Mouse (Mus musculus) ovary, postnatal 14 days (tissue): ENCODE measurements around the gene Lgr5.

ENCODE experiments used
- DNase-seq: peaks from one replicate; pipeline ENCODE4 v3.0.0; 2022; ENCODE audit warnings: low spot score

Gene Lgr5

GRCm38 (mm10) chr10:115421976-115422375, 165.6 kb downstream of the Lgr5 start:
- DNase-seq = no peak

GRCm38 (mm10) chr10:115414056-115414455, 173.5 kb downstream of the Lgr5 start:
- DNase-seq = no peak

GRCm38 (mm10) chr10:115413496-115413895, 174.1 kb downstream of the Lgr5 start:
- no peak for DNase-seq

DNA sequence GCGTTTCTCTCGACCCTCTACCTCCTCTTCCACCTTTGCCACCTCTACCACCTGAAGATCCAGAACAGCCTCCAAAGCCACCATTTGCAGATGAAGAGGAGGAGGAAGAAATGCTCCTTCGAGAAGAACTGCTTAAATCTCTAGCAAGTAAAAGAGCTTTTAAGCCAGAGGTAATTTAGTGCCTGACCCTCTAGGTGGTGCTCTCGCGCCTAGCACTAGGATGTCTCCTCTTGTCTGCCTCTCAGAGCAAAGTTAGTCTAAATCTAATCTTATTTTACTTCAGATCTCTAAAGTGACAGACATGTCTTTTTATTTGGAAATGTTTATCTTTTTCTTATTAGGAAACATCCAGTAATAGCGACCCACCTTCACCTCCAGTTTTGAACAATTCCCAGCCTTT, 181.2 kb downstream of the Lgr5 start:
- peak; percentile 32 for DNase-seq
